Mouse (Mus musculus) cerebellum, adult 11-12 months (tissue): ENCODE measurements around the gene 0610009B22Rik.
"Not testable (repeated sequence)": the region's sequence is repeated elsewhere in the genome, so short reads cannot be mapped to it uniquely, and the experiment has no call there.

Source experiments
- DNase-seq: peaks from one replicate; pipeline ENCODE4 v3.0.0; 2022

Gene 0610009B22Rik

DNA sequence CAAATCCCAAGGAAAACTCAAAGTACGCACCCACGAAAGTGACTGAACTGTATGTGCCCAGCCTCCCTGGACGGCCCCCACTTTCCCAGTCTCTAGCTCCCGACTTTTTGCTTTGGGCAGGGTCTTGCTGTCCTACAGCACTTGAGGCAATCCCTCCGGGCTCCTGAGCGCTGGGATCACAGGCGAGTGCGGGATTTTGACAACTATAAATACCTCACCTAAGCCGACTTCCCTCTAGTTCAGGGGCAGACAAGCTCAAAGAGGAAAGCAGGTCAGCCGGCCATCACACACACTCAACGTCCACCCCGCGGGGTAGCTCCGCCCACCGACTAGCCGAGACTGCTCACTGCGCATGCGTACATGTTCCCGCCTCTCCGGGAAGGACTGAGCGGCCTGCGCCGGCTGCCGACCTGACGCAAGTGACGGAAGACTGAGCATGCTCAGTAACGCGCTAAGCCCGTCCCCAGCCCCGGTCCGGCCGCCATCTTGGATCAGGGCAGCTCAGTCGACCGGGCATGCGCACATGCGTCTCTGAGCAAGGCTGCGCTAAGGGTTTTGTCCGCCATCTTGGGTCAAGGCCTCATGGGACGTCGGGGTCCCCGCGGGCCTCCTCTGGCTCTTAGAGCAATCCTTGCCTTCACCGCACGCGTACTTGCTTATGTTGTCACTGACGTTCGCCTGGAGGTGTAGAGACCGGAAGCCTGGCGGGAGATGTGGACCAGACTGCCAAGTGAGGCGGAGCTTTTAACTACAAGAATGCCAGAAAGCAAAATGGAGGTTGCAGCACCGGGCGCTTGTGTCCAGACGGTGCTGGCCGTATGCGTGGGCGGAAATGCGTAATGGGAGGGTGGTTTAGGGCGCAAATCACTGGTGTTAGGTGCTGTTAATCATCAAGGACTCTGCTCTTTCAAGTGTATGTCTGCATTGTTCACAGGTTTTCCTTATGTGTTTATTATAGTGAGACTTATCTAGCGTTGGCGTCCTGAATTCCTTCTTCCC, at the start of gene 0610009B22Rik:
Gene 0610009B22Rik, minus strand, starts transcription at position 545 of the 999 bp plus-strand sequence.
- DNase-seq = peak; percentile 100

GRCm38 (mm10) chr11:51734218-51734617, 45.5 kb upstream of the 0610009B22Rik start:
- not testable (repeated sequence) for DNase-seq

- DNase-seq = no peak
Observed at GRCm38 (mm10) chr11:51732883-51733282, 44.2 kb upstream of the 0610009B22Rik start.

DNA sequence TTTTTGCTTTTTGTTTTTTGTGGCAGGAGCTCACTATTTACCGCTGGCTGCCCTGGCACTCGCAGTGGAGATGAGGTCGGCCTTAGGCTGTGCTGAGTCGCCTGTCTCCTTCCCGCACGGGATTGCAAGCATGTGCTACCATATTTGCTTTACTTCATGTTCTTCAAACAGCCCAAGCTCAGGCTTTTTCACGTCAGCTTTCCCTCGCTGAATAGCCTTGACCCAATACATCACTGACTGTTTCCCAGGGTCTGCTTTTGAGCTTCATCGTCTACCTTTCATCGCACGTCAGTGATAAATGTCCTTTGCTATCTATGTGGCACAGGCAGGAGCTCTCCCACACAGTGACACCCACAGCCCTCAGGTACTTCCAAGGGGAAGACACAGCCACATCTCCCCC, 32.4 kb upstream of the 0610009B22Rik start:
- DNase-seq = no peak

- no peak for DNase-seq
Observed at GRCm38 (mm10) chr11:51707080-51707479, 18.4 kb upstream of the 0610009B22Rik start.

- DNase-seq = no peak
Observed at GRCm38 (mm10) chr11:51706451-51706850, 17.8 kb upstream of the 0610009B22Rik start.

GRCm38 (mm10) chr11:51703379-51703998, 14.8 kb upstream of the 0610009B22Rik start:
- no peak for DNase-seq

DNA sequence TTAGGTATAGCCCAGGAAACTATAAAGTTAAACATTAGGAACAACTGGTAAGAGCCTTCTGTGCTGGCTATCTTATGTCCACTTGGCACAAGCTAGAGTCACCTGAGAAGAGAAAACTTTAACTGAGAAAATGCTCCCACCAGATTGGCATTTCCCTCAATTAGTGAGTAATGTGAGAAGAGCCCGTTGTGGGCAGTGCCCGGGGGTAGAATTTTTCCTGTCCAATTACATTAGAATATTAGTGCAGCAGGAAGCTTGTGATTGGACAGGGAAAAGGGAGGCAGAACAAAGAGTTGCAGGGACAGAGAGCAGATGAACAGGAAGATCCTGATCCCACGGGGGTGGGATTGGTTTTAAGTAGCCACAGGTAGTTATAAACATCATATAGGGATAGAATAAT, 14.2 kb upstream of the 0610009B22Rik start:
- no peak for DNase-seq

DNA sequence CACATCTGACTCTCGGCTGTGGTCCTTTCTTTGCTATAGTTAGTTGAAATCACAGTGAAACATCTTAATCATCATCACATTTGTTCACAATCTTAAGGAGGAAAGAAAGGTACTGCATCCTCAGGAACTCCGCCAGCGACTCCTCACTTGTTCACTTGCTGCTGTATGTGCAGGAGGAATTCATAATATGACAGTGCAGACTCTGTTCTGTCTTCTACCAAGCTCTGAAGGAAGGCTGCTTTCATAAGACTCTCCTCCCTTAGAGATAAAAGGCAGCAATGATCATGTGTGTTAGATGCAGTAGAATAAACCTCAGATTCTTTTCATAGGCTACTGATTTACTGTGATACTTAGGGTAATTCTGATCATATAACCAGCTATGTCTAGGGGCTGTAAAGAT, 6.3 kb upstream of the 0610009B22Rik start:
- no peak for DNase-seq

DNA sequence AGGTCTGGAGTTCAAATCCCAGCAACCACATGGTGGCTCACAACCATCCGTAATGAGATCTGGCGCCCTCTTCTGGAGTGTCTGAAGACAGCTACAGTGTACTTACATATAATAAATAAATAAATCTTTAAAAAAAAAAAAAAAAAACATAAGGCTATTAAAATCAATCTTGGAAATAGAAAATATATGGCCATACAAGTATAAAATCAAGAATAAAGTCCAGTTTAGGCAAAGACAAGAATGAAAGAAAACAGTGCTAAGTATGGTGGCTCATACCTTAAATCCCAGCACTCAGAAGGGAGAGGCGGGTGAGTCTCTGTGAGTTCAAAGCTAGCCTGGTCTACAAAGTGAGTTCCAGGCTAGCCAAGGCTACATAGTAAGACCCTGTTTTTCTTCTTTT, 1.9 kb upstream of the 0610009B22Rik start:
- not testable (repeated sequence) for DNase-seq

GRCm38 (mm10) chr11:51689343-51689742, 669 bp upstream of the 0610009B22Rik start:
- DNase-seq = peak; percentile 18

DNA sequence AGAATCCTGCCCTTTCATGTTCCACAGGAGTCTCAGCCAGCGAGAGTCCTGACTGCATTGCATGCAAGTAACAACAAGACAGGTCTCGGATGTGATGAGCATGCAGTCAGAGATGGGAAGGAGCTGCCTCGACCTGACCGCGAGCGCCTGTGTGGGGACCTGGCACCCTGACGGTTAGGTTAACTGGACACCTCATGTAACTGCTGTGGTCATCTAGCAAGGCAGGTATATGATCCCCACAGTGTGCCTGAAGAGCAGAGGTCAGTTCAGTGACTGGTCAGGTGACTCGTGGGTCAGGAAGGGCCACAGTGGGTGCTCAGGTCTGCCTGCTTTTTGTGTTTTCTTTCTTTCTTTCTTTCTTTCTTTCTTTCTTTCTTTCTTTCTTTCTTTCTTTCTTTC, 6.7 kb downstream of the 0610009B22Rik start:
- DNase-seq = no peak

DNA sequence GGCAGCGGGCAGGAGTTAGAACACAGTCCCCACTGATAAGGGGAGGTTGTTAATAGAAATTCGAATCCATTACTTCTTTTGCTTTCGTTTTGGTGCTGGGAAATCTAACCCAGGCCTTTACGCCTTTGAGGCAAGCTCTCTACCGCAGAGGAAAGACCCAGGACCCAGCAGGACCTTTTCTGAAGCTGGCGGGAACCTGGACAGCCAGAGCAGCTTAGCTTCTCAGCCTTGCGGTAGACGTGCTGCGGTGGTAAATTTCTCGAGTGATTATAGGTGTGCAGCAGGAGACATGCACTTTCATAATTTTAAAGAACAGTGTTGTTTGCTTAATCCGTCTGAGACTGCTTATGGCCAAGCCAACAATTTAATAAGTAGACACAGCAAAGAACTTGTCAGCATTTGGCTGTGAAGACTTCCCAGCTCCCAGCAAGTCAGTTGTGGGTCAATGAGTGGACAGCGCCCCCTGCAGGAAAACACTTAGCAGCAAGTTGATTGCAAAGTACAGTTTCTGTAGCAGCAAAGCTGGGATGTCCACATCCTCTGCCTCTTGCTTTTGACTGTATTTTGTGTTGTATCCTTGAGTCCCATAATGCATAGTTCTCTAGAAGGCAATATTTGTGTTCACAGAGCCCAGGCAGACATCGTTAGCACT, 7.2 kb downstream of the 0610009B22Rik start:
- peak; percentile 76 for DNase-seq

GRCm38 (mm10) chr11:51679466-51679865, 9.2 kb downstream of the 0610009B22Rik start:
- DNase-seq = no peak

GRCm38 (mm10) chr11:51677737-51678418, 10.8 kb downstream of the 0610009B22Rik start:
- DNase-seq = no peak

- no peak for DNase-seq
Observed at GRCm38 (mm10) chr11:51675386-51675785, 13.3 kb downstream of the 0610009B22Rik start.

DNA sequence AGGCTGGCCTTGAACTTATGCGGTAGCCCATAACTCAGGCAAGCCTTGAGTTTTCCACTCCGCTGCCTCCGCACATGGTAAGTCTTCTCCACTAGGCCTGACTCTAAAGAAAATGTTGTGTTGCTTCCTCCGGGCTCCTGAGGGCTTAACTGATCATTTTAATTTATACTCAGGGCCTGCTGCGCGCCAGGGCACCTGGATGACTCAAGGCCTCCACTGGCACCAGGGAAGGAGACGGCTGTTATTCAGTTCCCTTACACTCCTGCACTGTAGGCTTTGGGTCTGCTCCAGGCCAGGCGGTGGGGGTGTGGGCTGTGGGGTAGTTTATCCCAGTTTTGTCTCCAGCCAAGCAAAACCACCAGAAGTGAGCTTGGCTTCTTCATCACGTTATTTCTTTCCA, 15.4 kb downstream of the 0610009B22Rik start:
- no peak for DNase-seq

DNA sequence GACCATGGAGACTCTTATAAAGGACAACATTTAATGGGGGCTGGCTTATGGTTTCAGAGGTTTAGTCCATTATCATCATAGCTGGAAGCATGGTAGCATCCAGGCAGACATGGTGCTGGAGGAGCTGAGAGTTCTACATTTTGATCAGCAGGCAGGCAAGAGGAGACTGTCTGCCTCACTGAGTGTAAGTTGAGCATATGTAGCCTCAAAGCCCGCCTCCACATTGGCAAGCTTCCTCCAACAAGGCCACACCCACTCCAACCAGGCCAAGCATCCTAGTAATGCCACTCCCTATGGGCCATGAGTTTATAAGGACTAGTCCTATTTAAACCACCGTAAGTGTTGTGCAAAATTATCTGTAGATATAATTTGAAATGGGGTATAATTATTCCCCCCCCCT, 17.3 kb downstream of the 0610009B22Rik start:
- no peak for DNase-seq

DNA sequence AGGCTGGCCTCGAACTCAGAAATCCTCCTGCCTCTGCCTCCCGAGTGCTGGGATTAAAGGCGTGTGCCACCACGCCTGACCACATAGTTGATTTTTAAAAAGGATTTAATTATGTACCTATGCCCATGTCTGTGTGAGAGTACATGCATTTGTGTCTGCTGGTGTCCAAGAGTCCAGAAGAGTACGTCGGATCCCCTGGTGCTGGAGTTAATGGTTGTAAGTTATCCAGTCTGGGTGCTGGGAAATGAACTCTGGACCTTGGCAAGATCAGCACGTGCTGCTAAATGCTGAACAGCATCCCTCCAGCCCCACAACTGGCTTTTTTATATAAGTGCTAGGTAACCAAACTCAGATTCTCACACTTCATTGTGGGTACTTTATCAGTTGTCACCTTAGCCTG, 17.8 kb downstream of the 0610009B22Rik start:
- DNase-seq = no peak

GRCm38 (mm10) chr11:51664747-51665146, 23.9 kb downstream of the 0610009B22Rik start:
- DNase-seq = not testable (repeated sequence)

- no peak for DNase-seq
Observed at GRCm38 (mm10) chr11:51662632-51663031, 26.0 kb downstream of the 0610009B22Rik start.

GRCm38 (mm10) chr11:51661867-51662365, 26.8 kb downstream of the 0610009B22Rik start:
- DNase-seq = no peak

DNA sequence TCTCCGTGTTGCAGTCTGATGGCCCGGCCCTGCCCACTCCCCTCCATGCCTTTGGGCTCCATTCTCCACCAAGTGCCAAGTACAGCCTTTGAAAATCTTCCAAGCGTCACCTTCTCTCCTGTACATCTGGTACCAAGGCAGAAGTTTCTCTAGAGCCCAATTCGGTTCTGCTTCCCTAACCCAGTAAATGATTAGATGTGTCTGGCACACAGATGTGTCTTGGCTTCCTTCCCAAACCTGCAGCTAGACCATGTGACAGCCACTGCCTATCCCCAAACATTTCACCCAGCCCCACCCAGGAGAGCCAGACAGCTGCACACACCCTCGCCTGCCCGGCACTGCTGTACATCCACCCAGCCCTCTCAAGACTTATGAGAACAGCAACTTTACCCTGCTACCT, 30.0 kb downstream of the 0610009B22Rik start:
- DNase-seq = no peak
